Comparison of ENCODE assay signal across 8 mouse cellular contexts in genomic region chr5:136567176-136568025, GRCm38 (mm10). TPM values are rescaled to one million over a fixed set of nuclear protein-coding genes. Genes with fewer than 3 reads are reported as not detected.
DNase-seq lines count a peak whose midpoint lies in the region; ATAC-seq lines count a peak whose summit lies in the region.

Cux1 (minus strand) TSS chr5:136567490.

- peak within 1 kb of the TSS; percentile 98 for H3K4me3 ChIP-seq in megakaryocyte, embryonic 14.5 days (replicated peaks)

- H3K36me3 ChIP-seq in megakaryocyte, embryonic 14.5 days (replicated peaks; ENCODE audit: low read length): no peaks in the 10 kb centered on the region

- intact Hi-C loops in gastrocnemius, postnatal 14 days (cut with DNase I; ENCODE audit: low total_unique reads): loop anchor here (5.0 kb wide), 1 partner anchor 55 kb away; no protein-coding TSS in a partner anchor

- peak; percentile 86 for DNase-seq in adipocyte (ENCODE audit: low spot score)
- DNase-seq in embryo, embryonic 10 days (ENCODE audit: low spot score): peak; percentile 89
- DNase-seq in gastrocnemius, postnatal 14 days: peak; percentile 88
- DNase-seq in left cerebral cortex, adult 9 months (ENCODE audit: low spot score in 2 of 2): peak; percentile 52 to 76
- DNase-seq in right cerebral cortex, postnatal 10 days (ENCODE audit: low spot score in 2 of 2): peak; percentile 90 to 91
- peak; percentile 88 for DNase-seq in urinary bladder, postnatal 14 days (ENCODE audit: low spot score)

- peaks cover 7% of the 10 kb centered on the region for H3K27me3 ChIP-seq in megakaryocyte, embryonic 14.5 days (replicated peaks)

- peak; percentile 85 for ATAC-seq in inflammation-experienced regulatory T-cells, adult 6 months

- peaks cover 30% of the 10 kb centered on the region for H3K4me1 ChIP-seq in megakaryocyte, embryonic 14.5 days

- no peaks in the 10 kb centered on the region for H3K9me3 ChIP-seq in megakaryocyte, embryonic 14.5 days

RNA-seq across cellular contexts. Expression of gene Cux1, which starts in this region (rescaled TPM):
- total RNA-seq in gastrocnemius, postnatal 14 days (2021): 10 to 100 TPM; 66.0 to 68.2 TPM
- polyA plus RNA-seq in inflammation-experienced regulatory T-cells, adult 6 months (2017; shearing (Covaris generic)): 10 to 100 TPM; 25.9 to 53.1 (median 41.6) TPM
- 29.7 and 39.7 TPM in 2 replicates for polyA plus RNA-seq in megakaryocyte, embryonic 14.5 days (2012; ENCODE audit: insufficient read depth, low replicate concordance)

Comparison
In these comparisons a context has a peak if more than half of its experiments do, and no peak if none do; other contexts are left out.
1. Peak in every context shown above with its lines: DNase-seq, ATAC-seq and H3K4me3 ChIP-seq.